Mouse (Mus musculus) A20 (cell line): Measurements from ENCODE around the gene Srgap2.
A peak's percentile ranks its signal among the peaks of the same experiment; 100 is the strongest.

Experiments used
- DNase-seq: peaks from one replicate; pipeline ENCODE4 v3.0.0-alpha.2; 2011; ENCODE audit warnings: low read depth, low spot score

The Srgap2 gene

DNA sequence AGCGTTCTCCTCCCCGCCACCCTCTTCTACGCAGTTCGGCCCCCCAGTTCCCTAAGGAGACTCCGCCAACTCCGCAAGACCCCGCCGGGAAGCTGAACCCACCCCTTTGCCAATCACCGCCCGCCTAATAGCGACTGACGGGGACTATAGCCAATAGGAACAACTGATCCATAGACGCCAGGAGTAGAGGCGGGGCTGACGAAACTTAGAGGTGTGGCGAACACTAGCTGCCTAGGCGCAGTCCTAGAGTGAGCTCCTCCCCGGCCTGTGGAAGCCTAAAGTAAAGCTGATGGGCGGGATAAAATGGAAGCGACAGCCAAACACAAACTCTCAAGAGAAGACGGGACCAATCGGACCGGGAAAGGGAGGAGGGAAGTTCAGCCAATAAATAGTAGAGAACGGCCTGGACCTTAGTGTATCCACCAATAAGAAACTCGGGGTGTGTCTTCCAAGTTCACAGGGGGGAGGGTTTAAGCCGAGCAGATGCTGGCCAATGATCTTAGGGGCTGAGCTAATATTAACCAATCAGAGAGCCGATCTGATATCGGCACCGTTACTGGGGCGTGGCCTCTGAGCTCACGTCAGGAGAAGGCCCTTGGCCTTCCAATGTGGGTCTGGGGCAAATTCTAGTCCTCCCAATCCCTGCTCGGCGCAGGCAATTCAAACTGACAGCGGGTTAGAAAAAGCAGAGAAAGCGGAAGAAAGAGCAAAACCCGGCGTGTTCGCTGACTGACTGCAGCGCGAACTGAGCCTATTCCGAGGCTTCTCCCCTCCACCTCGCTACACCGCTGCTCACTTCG, at the start of gene Srgap2, which contains the start of gene Fam72a:
TSS of gene Srgap2 (minus strand) at position 72 of the 800 bp plus-strand sequence.
TSS of gene Fam72a (plus strand) at position 623 of the 800 bp plus-strand sequence.
- peak; percentile 100 for DNase-seq

GRCm38 (mm10) chr1:131573721-131574120, 46.6 kb upstream of the Srgap2 start:
- DNase-seq: peak; percentile 43

GRCm38 (mm10) chr1:131570391-131570790, 43.2 kb upstream of the Srgap2 start:
- no peak for DNase-seq

- DNase-seq: no peak
Measured at GRCm38 (mm10) chr1:131569721-131570120, 42.6 kb upstream of the Srgap2 start.

DNA sequence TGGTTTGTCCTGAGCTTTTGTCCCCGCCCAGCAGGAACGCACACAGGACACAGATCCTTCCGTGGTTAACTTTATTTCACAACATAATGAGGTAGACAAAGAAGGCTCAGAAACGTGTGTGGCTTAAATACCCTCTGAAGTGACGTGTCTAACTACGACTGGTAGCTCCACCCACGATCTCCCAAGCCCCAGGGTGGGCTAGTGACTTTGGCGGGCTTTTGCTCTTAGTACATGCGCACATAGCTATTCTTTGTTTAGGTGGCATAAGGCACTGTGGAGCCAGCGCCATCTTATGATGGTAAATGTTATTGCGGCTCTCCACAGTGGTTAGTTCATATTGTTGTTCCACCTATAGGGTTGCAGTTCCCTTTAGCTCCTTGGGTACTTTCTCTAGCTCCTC, 38.9 kb upstream of the Srgap2 start:
- peak; percentile 31 for DNase-seq

DNA sequence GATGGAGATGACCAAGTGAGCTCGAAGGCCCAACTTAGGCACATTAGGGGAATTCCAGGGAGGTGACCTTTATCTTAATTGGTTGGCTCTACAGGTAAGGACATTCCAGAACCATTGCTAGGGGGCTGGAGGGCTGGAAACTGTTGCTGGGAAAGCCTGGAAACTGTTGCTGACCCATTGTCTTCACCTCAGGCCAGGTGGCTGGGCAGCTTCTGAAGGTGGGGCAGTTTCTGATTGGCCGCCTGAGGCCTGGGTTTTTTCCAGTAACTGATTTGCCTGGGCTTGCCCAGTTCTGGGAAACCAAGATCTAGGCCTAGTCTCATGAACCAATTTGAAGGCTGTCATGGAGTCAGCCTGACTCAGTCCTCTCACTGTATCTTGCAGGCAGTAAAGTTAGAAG, 34.9 kb upstream of the Srgap2 start:
- DNase-seq: no peak

GRCm38 (mm10) chr1:131560500-131560899, 33.3 kb upstream of the Srgap2 start:
- peak; percentile 16 for DNase-seq

DNA sequence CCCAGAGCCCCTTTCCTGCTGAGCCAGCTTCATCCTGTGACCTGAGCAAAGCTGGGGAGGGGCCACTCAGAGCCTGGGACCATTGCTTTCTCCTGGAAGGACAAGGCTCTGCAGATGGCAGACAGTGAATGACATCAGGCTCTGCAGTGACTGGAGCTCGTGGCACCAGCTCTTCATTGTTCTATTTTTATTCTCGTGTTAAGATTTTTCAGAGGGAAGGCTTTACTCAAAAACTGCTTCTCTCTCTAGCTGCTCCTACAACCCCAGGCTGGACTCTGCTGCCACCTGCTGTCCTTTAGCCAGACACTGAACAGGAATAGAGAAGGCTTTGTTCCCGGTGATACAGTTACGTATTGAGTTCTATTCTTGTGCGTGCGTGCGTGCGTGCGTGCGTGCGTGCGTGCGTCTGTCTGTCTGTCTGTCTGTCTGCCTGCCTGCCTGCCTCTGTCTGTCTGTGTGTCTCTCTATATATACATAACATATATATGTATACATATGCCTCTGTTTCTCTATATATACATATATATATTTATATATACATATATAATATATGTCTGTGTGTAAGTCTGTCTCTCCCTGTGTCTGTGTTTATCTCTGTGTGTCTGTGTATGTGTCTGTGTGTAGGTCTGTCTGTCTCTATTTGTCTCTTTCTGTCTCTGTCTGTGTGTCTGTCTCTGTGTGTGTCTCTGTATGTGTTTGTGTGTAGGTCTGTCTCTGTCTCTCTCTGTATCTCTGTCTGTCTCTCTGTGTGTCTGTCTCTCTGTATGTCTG, 28.1 kb upstream of the Srgap2 start:
- DNase-seq: peak; percentile 86

DNA sequence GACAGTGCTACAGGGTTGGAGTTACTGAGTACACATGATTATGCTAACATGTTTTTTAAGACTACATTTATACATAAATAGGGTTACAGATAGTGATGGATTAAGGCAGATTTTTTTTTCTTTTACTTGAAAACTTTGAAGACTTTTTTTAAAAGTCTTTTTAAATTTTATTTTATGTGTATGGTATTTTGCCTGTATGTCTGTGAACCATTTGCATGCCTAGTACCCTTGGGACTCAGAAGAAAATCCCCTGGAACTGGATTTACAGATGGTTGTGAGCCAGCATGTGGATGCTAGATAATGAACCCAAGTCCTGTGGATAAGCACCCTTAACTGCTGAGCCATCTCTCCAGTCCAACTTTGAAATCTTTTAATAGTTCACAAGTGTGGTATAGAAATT, 26.3 kb upstream of the Srgap2 start:
- DNase-seq: no peak

DNA sequence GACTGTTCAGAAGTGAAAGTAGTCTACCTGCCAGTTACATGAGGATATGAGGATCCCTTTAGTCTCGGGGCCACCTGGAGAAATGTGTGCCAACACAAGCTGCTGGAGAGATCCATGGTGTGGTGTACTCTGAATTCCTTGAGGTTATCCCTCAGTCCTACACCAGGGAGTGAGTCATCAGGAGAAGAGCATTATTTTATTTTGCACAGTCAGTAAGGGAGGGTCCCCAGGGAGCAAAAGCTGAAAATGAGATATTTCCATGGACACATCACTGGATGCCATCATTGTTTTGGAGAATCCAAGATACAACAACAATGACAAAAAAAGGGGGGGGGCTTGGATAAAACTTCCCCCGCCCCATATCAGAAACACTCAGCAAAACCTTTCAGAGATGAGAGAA, 24.8 kb upstream of the Srgap2 start:
- no peak for DNase-seq

- no peak for DNase-seq
Measured at GRCm38 (mm10) chr1:131548494-131549365, 21.6 kb upstream of the Srgap2 start.

- no peak for DNase-seq
Measured at GRCm38 (mm10) chr1:131546798-131547690, 19.9 kb upstream of the Srgap2 start.

GRCm38 (mm10) chr1:131543886-131544565, 16.9 kb upstream of the Srgap2 start:
- no peak for DNase-seq

DNA sequence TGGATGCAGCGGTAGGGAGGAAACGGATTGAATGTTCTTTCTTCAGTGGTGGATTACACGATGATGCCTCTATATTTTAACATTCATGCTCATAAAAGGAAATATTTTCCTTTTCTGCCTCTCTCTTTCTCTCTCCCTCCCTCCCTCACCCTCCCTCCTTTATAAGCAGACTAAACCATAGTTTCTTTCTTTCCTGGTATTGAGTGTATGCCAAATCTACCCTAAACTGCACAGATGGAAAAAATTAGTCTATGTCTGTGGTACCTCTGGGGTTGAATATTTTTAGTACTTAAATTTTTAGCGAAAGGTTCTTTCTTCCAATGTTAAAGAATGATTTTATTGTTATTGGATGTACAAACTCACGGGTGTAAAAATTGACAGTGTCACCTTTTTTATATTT, 14.8 kb upstream of the Srgap2 start:
- no peak for DNase-seq

DNA sequence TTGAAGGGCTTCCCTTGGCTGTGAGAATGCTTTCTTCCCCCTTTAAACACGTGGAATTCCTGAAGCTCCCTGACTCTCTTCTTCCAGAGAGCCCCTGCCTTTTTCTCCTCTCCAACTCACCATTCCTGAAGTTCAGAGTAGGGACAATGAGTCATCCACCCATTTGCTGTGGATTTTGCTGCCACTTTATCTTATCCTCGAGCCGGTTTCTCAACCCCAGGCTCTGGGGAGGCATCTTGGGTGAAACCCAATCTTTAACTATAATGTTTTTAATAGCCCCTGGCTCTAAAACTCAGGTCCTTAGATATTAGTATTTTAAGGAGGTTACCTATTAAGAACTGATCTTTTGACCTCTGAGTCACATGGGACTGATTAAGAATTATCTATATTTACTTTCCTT, 14.3 kb upstream of the Srgap2 start:
- no peak for DNase-seq

GRCm38 (mm10) chr1:131540795-131541194, 13.6 kb upstream of the Srgap2 start:
- DNase-seq: no peak

- DNase-seq: no peak
Measured at GRCm38 (mm10) chr1:131539771-131540170, 12.6 kb upstream of the Srgap2 start.

- peak; percentile 46 for DNase-seq
Measured at GRCm38 (mm10) chr1:131528561-131529166, 1.5 kb upstream of the Srgap2 start.

DNA sequence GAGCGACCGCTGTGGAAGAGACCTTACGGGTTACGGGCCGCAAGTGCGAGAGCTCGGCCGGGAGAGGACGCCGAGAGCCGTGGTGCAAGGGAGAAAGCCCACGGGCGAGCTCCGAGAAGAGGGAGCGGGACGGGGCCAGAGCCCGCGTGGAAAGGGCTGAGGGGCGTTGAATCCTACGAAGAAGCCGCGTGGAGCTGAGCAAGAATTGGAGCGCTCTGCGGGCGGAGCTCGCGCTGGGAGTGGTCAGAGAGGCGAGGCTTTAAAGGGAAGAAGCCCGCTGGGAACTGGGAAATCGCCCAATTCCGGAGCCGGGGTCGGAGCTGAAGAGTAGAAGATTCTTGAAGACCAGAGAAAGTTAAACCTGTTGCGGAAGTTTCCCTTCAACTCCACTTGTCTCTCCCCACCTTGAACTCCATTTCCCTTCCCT, 942 bp upstream of the Srgap2 start:
- DNase-seq: no peak
